Mouse (Mus musculus) kidney, embryonic 14.5 days (tissue): ENCODE measurements around the gene Guf1. TPM values are rescaled to one million over a fixed set of nuclear protein-coding genes. Genes with fewer than 3 reads are reported as not detected.
A peak's percentile ranks its signal among the peaks of the same experiment; 100 is the strongest.

Experiments used
- ATAC-seq: fragments of 200-750 bp; cut with Nextera tagmentation; 2 replicates; pipeline ENCODE4 v1.8.0; 2017; ENCODE audit warnings: moderate number of reproducible peaks, mild to moderate bottlenecking, moderate TSS enrichment, moderate library complexity; ENCODE audit not compliant: low FRiP score, low TSS enrichment
- H3K27ac ChIP-seq: fragments of 300-500 bp; sonication (generic); 2 replicates; pipeline ENCODE4 v1.5.1; 2014; ENCODE audit warnings: low read depth, mild to moderate bottlenecking, low read length, moderate library complexity, mixed read lengths
- H3K27me3 ChIP-seq: fragments of 300-500 bp; sonication (generic); 2 replicates; pipeline ENCODE4 v1.6.1; 2014; ENCODE audit warnings: mild to moderate bottlenecking, low read length; ENCODE audit not compliant: control insufficient read depth, insufficient read depth
- H3K36me3 ChIP-seq: fragments of 300-500 bp; sonication (generic); 2 replicates; pipeline ENCODE4 v1.6.1; 2014; ENCODE audit warnings: low read length, mixed read lengths; ENCODE audit not compliant: control insufficient read depth, insufficient read depth
- H3K4me1 ChIP-seq: fragments of 300-500 bp; sonication (generic); 2 replicates; pipeline ENCODE4 v1.6.1; 2014; ENCODE audit warnings: low read length, mixed read lengths; ENCODE audit not compliant: control insufficient read depth, insufficient read depth
- H3K4me2 ChIP-seq: fragments of 300-500 bp; sonication (generic); replicated peaks from 2 replicates; pipeline ENCODE4 v1.6.1; 2014; ENCODE audit warnings: low read depth, mild to moderate bottlenecking, low read length
- H3K4me3 ChIP-seq: fragments of 300-500 bp; sonication (generic); 2 replicates; pipeline ENCODE4 v1.5.1; 2014; ENCODE audit warnings: mild to moderate bottlenecking, low read length
- H3K9ac ChIP-seq: fragments of 300-500 bp; sonication (generic); 2 replicates; pipeline ENCODE4 v1.6.1; 2014; ENCODE audit warnings: low read depth, mild to moderate bottlenecking, low read length, moderate library complexity
- H3K9me3 ChIP-seq: fragments of 300-500 bp; sonication (generic); 2 replicates; pipeline ENCODE4 v1.6.1; 2016; ENCODE audit warnings: low read length; ENCODE audit not compliant: control insufficient read depth
- WGBS: fragments of 180-500 bp; shearing (Covaris S2); extraction: QIAGEN DNeasy Blood & Tissue Kit; methylation state at CpG from one replicate; pipeline ENCODE4 v1.1.7; 2014; 5-methylcytosine and 5-hydroxymethylcytosine counted together
- polyA plus RNA-seq: library from polyadenylated mRNA; unstranded; fragments of >200 nt; fragmentation: Nextera tagmentation; extraction: Ambion mirVana; gene quantifications from 2 replicates; pipeline ENCODE4 v1.2.1, GENCODE M21; 2014

The Guf1 gene
- polyA plus RNA-seq, 1 experiment from 2014 or later = 63.7 TPM

GRCm38 (mm10) chr5:69557404-69557935 lies 747 bp downstream of the Guf1 start:
- peak overlapping the region; percentile 56 for H3K4me2 ChIP-seq
- H3K4me3 ChIP-seq = peak overlapping the region; percentile 91
- no peaks in the 10 kb centered on the region for H3K27me3 ChIP-seq
- H3K9ac ChIP-seq = peak overlapping the region; percentile 92
- peak; percentile 34; the same call in 1 of the 2 replicates for ATAC-seq
- peaks cover 18% of the 10 kb centered on the region for H3K36me3 ChIP-seq
- WGBS = 9% methylated on average over 16 of the region's 16 CpGs
- H3K9me3 ChIP-seq = no peaks in the 10 kb centered on the region
- no peaks in the 10 kb centered on the region; the same call in 1 of the 2 replicates for H3K4me1 ChIP-seq
- peak overlapping the region; percentile 84; the same call in 1 of the 2 replicates for H3K27ac ChIP-seq

GRCm38 (mm10) chr5:69591640-69592461 lies 35.1 kb downstream of the Guf1 start, which contains the start of gene Gnpda2:
Gene Gnpda2, minus strand, starts transcription at chr5:69592340.
- Histone ChIP-seq H3K4me1 (peaks cover 4% of the 10 kb centered on the region; the same call in 1 of the 2 replicates), H3K36me3 (peaks cover 10% of the 10 kb centered on the region; the same call in 1 of the 2 replicates), H3K4me2 (peak within 1 kb of the TSS; percentile 71), H3K9me3 (no peaks in the 10 kb centered on the region), H3K4me3 (peak within 1 kb of the TSS; percentile 79), H3K27me3 (no peaks in the 10 kb centered on the region), H3K9ac (peak within 1 kb of the TSS; percentile 83), H3K27ac (peak within 1 kb of the TSS; percentile 71)
- 5% methylated on average over 42 of the region's 42 CpGs for WGBS
- peak; percentile 97 for ATAC-seq

GRCm38 (mm10) chr5:69601027-69601426 lies 44.3 kb downstream of the Guf1 start:
- peak; percentile 69; the same call in 1 of the 2 replicates for ATAC-seq
- no peak overlapping the region for H3K27ac ChIP-seq
- no peak overlapping the region for H3K4me2 ChIP-seq
- H3K27me3 ChIP-seq = no peaks in the 10 kb centered on the region
- H3K4me1 ChIP-seq = no peaks in the 10 kb centered on the region
- no peak overlapping the region for H3K4me3 ChIP-seq
- H3K36me3 ChIP-seq = no peaks in the 10 kb centered on the region
- H3K9ac ChIP-seq = no peak overlapping the region
- H3K9me3 ChIP-seq = no peaks in the 10 kb centered on the region

GRCm38 (mm10) chr5:69613209-69613796 lies 56.6 kb downstream of the Guf1 start:
- Histone ChIP-seq H3K9me3 (no peaks in the 10 kb centered on the region), H3K4me3 (no peak overlapping the region), H3K27me3 (no peaks in the 10 kb centered on the region), H3K9ac (no peak overlapping the region), H3K27ac (no peak overlapping the region), H3K4me2 (no peak overlapping the region), H3K36me3 (no peaks in the 10 kb centered on the region), H3K4me1 (no peaks in the 10 kb centered on the region)
- WGBS = 27% methylated on average over 4 of the region's 4 CpGs
- ATAC-seq = no peak

GRCm38 (mm10) chr5:69620899-69621298 lies 64.2 kb downstream of the Guf1 start:
- H3K27me3 ChIP-seq = no peaks in the 10 kb centered on the region
- no peak for ATAC-seq
- no peaks in the 10 kb centered on the region for H3K36me3 ChIP-seq
- H3K9me3 ChIP-seq = no peaks in the 10 kb centered on the region
- WGBS = 92% methylated on average over 1 of the region's 1 CpGs
- H3K9ac ChIP-seq = no peak overlapping the region
- H3K4me3 ChIP-seq = no peak overlapping the region
- H3K4me2 ChIP-seq = no peak overlapping the region
- H3K4me1 ChIP-seq = no peaks in the 10 kb centered on the region
- no peak overlapping the region for H3K27ac ChIP-seq

Other genes starting within 250 kb of the Guf1 start
- gene Kctd8, start 215.2 kb upstream of the Guf1 start, polyA plus RNA-seq = 0.60 and 0.61 TPM in 2 replicates
- gene Yipf7, start 14.3 kb upstream of the Guf1 start, polyA plus RNA-seq = 0.39 TPM in 1 of 2 replicates, not detected in the other
- gene Gnpda2, start 35.4 kb downstream of the Guf1 start, polyA plus RNA-seq = 40.5 and 53.8 TPM in 2 replicates